Mouse (Mus musculus) testis, adult 2 months (tissue): ENCODE results near the gene 1700020D05Rik.

Experiments used
- CTCF ChIP-seq: fragments of 200-500 bp; IDR thresholded peaks from 2 replicates; pipeline ENCODE4 v1.5.1; 2012; ENCODE audit warnings: low read depth, mild to moderate bottlenecking, inconsistent platforms, low read length, moderate library complexity; ENCODE audit not compliant: control insufficient read depth, insufficient read depth, insufficient replicate concordance
- POLR2A ChIP-seq: fragments of 200-500 bp; IDR thresholded peaks from 2 replicates; pipeline ENCODE4 v1.6.1; 2012; ENCODE audit warnings: low read depth, mild to moderate bottlenecking, inconsistent platforms, low read length, moderate library complexity; ENCODE audit not compliant: control insufficient read depth

- peak; percentile 43 for TF ChIP-seq POLR2A
- no peak for TF ChIP-seq CTCF
These were observed 6.7 kb upstream of the 1700020D05Rik start, which contains the start of gene Snx32 for GRCm38 (mm10) chr19:5510031-5511026.
